Mouse (Mus musculus): ENCODE measurements at regions not wholly inside any gene's neighbourhood (a gene's known extent, or its start where the extent isn't known, plus 50 kb on each side); places are given as distances from the start of the nearest gene placed in this dataset.

GRCm38 (mm10) chr12:107852921-107853320 lies 150.5 kb downstream of the Bcl11b start:
- peak in 1 of 2 experiments; percentile 10 for DNase-seq

GRCm38 (mm10) chr12:107855547-107855946 lies 147.9 kb downstream of the Bcl11b start:
- peak in 1 of 2 experiments; percentile 11 for DNase-seq

GRCm38 (mm10) chr12:107856421-107857043 lies 146.9 kb downstream of the Bcl11b start:
- DNase-seq, result peak in 1 of 2 experiments; percentile 34

- DNase-seq, result peak in 1 of 2 experiments; percentile 22
Observed at GRCm38 (mm10) chr12:107858536-107859280, 144.7 kb downstream of the Bcl11b start.

- peak in 1 of 2 experiments; percentile 8 for DNase-seq
Observed at GRCm38 (mm10) chr12:107859750-107860149, 143.7 kb downstream of the Bcl11b start.

- DNase-seq, result no peak
Observed at GRCm38 (mm10) chr12:107860358-107860757, 143.0 kb downstream of the Bcl11b start.
